Mouse (Mus musculus) layer of hippocampus, adult 9-11 months (tissue): ENCODE measurements around the gene Tmem63c.

Experiments
- DNase-seq: peaks from one replicate; pipeline ENCODE4 v3.0.0; 2022

The Tmem63c gene

GRCm38 (mm10) chr12:87002209-87002608, 18.9 kb upstream of the Tmem63c start:
- no peak for DNase-seq

GRCm38 (mm10) chr12:87002815-87003214, 18.3 kb upstream of the Tmem63c start:
- DNase-seq, result no peak

GRCm38 (mm10) chr12:87003606-87004005, 17.5 kb upstream of the Tmem63c start:
- no peak for DNase-seq

GRCm38 (mm10) chr12:87004596-87004995, 16.5 kb upstream of the Tmem63c start:
- no peak for DNase-seq

- DNase-seq, result no peak
Measured at GRCm38 (mm10) chr12:87017041-87017440, 4.1 kb upstream of the Tmem63c start.

- DNase-seq, result no peak
Measured at GRCm38 (mm10) chr12:87018756-87019155, 2.4 kb upstream of the Tmem63c start.

- DNase-seq, result no peak
Measured at GRCm38 (mm10) chr12:87022006-87022405, 866 bp downstream of the Tmem63c start.

- no peak for DNase-seq
Measured at GRCm38 (mm10) chr12:87023456-87023855, 2.3 kb downstream of the Tmem63c start.

- peak; percentile 46 for DNase-seq
Measured at GRCm38 (mm10) chr12:87026109-87026870, 5.2 kb downstream of the Tmem63c start.

- DNase-seq, result no peak
Measured at GRCm38 (mm10) chr12:87026871-87027240, 5.7 kb downstream of the Tmem63c start.

- DNase-seq, result no peak
Measured at GRCm38 (mm10) chr12:87027391-87027790, 6.3 kb downstream of the Tmem63c start.

- no peak for DNase-seq
Measured at GRCm38 (mm10) chr12:87028068-87028467, 6.9 kb downstream of the Tmem63c start.

- DNase-seq, result no peak
Measured at GRCm38 (mm10) chr12:87029251-87029976, 8.3 kb downstream of the Tmem63c start.

GRCm38 (mm10) chr12:87031163-87031763, 10.1 kb downstream of the Tmem63c start:
- DNase-seq, result no peak

GRCm38 (mm10) chr12:87036631-87037030, 15.5 kb downstream of the Tmem63c start:
- no peak for DNase-seq

GRCm38 (mm10) chr12:87040166-87040565, 19.0 kb downstream of the Tmem63c start:
- no peak for DNase-seq

- DNase-seq, result peak; percentile 57
Measured at GRCm38 (mm10) chr12:87040857-87041256, 19.7 kb downstream of the Tmem63c start.

GRCm38 (mm10) chr12:87042456-87042855, 21.3 kb downstream of the Tmem63c start:
- DNase-seq, result no peak

- peak; percentile 73 for DNase-seq
Measured at GRCm38 (mm10) chr12:87043221-87043620, 22.1 kb downstream of the Tmem63c start.

- peak; percentile 49 for DNase-seq
Measured at GRCm38 (mm10) chr12:87044711-87045110, 23.6 kb downstream of the Tmem63c start.

GRCm38 (mm10) chr12:87047536-87047935, 26.4 kb downstream of the Tmem63c start:
- no peak for DNase-seq

GRCm38 (mm10) chr12:87052661-87053321, 31.7 kb downstream of the Tmem63c start:
- DNase-seq, result peak; percentile 84

GRCm38 (mm10) chr12:87054873-87055272, 33.7 kb downstream of the Tmem63c start:
- no peak for DNase-seq
